Mouse (Mus musculus) midbrain, embryonic 15.5 days (tissue): ENCODE measurements around the gene Otub2. TPM values are rescaled to one million over a fixed set of nuclear protein-coding genes. Genes with fewer than 3 reads are reported as not detected.
A peak's percentile ranks its signal among the peaks of the same experiment; 100 is the strongest.

Source experiments
- ATAC-seq: fragments of 200-750 bp; cut with Nextera tagmentation; replicated peaks from 2 replicates; pipeline ENCODE4 v1.8.0; 2017; ENCODE audit warnings: moderate TSS enrichment
- H3K27ac ChIP-seq: fragments of 300-500 bp; sonication (generic); 2 replicates; pipeline ENCODE4 v1.5.1; 2015; ENCODE audit warnings: mild to moderate bottlenecking, inconsistent platforms
- H3K27me3 ChIP-seq: fragments of 300-500 bp; sonication (generic); replicated peaks from 2 replicates; pipeline ENCODE4 v1.6.1; 2015; ENCODE audit warnings: inconsistent platforms
- H3K36me3 ChIP-seq: fragments of 300-500 bp; sonication (generic); replicated peaks from 2 replicates; pipeline ENCODE4 v1.6.1; 2015; ENCODE audit warnings: inconsistent platforms
- H3K4me1 ChIP-seq: fragments of 300-500 bp; sonication (generic); 2 replicates; pipeline ENCODE4 v1.6.1; 2015; ENCODE audit warnings: inconsistent platforms
- H3K4me2 ChIP-seq: fragments of 300-500 bp; sonication (generic); 2 replicates; pipeline ENCODE4 v1.6.1; 2015; ENCODE audit warnings: inconsistent platforms, mild to moderate bottlenecking, moderate library complexity
- H3K4me3 ChIP-seq: fragments of 300-500 bp; sonication (generic); 2 replicates; pipeline ENCODE4 v1.5.1; 2015; ENCODE audit warnings: mild to moderate bottlenecking, inconsistent platforms
- H3K9ac ChIP-seq: fragments of 300-500 bp; sonication (generic); 2 replicates; pipeline ENCODE4 v1.6.1; 2015; ENCODE audit warnings: mild to moderate bottlenecking, inconsistent platforms
- H3K9me3 ChIP-seq: fragments of 300-500 bp; sonication (generic); 2 replicates; pipeline ENCODE4 v1.6.1; 2016; ENCODE audit warnings: inconsistent platforms
- WGBS: fragments of 180-500 bp; shearing (Covaris S2); methylation state at CpG from one replicate; pipeline ENCODE4 v1.1.7; 2015; ENCODE audit warnings: mixed read lengths; 5-methylcytosine and 5-hydroxymethylcytosine counted together
- polyA plus RNA-seq: library from polyadenylated mRNA; unstranded; fragments of >200 nt; fragmentation: Nextera tagmentation; extraction: Ambion mirVana; gene quantifications from 2 replicates; pipeline ENCODE4 v1.2.1, GENCODE M21; 2015

Otub2 gene
- 23.9 and 28.4 TPM in 2 replicates for polyA plus RNA-seq

- Histone ChIP-seq H3K27ac (peak within 1 kb of the TSS; percentile 70), H3K4me2 (peak within 1 kb of the TSS; percentile 68), H3K36me3 (no peaks in the 10 kb centered on the region), H3K27me3 (no peaks in the 10 kb centered on the region), H3K9me3 (no peaks in the 10 kb centered on the region), H3K4me3 (peak within 1 kb of the TSS; percentile 66), H3K9ac (peak within 1 kb of the TSS; percentile 81), H3K4me1 (peaks cover 12% of the 10 kb centered on the region)
- under 1% methylated on average over 58 of the region's 58 CpGs for WGBS
- ATAC-seq = peak; percentile 100
Measured at GRCm38 (mm10) chr12:103388505-103389347, at the start of gene Otub2. TSS of gene Otub2 (plus strand) at chr12:103388682.

- Histone ChIP-seq H3K36me3 (no peaks in the 10 kb centered on the region), H3K9ac (no peak overlapping the region), H3K4me3 (no peak overlapping the region), H3K27me3 (no peaks in the 10 kb centered on the region), H3K4me1 (no peaks in the 10 kb centered on the region), H3K27ac (no peak overlapping the region), H3K9me3 (no peaks in the 10 kb centered on the region), H3K4me2 (no peak overlapping the region)
- WGBS = 87% methylated on average over 5 of the region's 5 CpGs
- no peak for ATAC-seq
Measured at GRCm38 (mm10) chr12:103341212-103341611, 47.3 kb upstream of the Otub2 start.

- Histone ChIP-seq H3K4me2 (no peak overlapping the region), H3K4me3 (no peak overlapping the region), H3K4me1 (no peaks in the 10 kb centered on the region), H3K36me3 (no peaks in the 10 kb centered on the region), H3K9ac (no peak overlapping the region), H3K9me3 (no peaks in the 10 kb centered on the region), H3K27me3 (no peaks in the 10 kb centered on the region), H3K27ac (no peak overlapping the region)
- ATAC-seq = no peak
- 81% methylated on average over 8 of the region's 8 CpGs for WGBS
Measured at GRCm38 (mm10) chr12:103343456-103343855, 45.0 kb upstream of the Otub2 start.

- no peak overlapping the region for H3K4me2 ChIP-seq
- no peak overlapping the region for H3K9ac ChIP-seq
- no peak overlapping the region for H3K27ac ChIP-seq
- WGBS = 88% methylated on average over 7 of the region's 7 CpGs
- no peak for ATAC-seq
- no peak overlapping the region for H3K4me3 ChIP-seq
- H3K4me1 ChIP-seq = no peaks in the 10 kb centered on the region
- no peaks in the 10 kb centered on the region for H3K36me3 ChIP-seq
- no peaks in the 10 kb centered on the region for H3K9me3 ChIP-seq
- H3K27me3 ChIP-seq = no peaks in the 10 kb centered on the region
Measured at GRCm38 (mm10) chr12:103344934-103345333, 43.5 kb upstream of the Otub2 start.

- H3K27ac ChIP-seq = no peak overlapping the region
- no peak overlapping the region for H3K4me2 ChIP-seq
- 88% methylated on average over 8 of the region's 8 CpGs for WGBS
- H3K9me3 ChIP-seq = no peaks in the 10 kb centered on the region
- no peak for ATAC-seq
- H3K27me3 ChIP-seq = no peaks in the 10 kb centered on the region
- no peak overlapping the region for H3K9ac ChIP-seq
- no peak overlapping the region for H3K4me3 ChIP-seq
- H3K36me3 ChIP-seq = no peaks in the 10 kb centered on the region
- no peaks in the 10 kb centered on the region for H3K4me1 ChIP-seq
Measured at GRCm38 (mm10) chr12:103346945-103347344, 41.5 kb upstream of the Otub2 start.

GRCm38 (mm10) chr12:103347406-103347805 lies 41.1 kb upstream of the Otub2 start:
- H3K4me2 ChIP-seq = no peak overlapping the region
- H3K27ac ChIP-seq = no peak overlapping the region
- H3K9me3 ChIP-seq = no peaks in the 10 kb centered on the region
- no peaks in the 10 kb centered on the region for H3K36me3 ChIP-seq
- ATAC-seq = no peak
- H3K4me3 ChIP-seq = no peak overlapping the region
- 52% methylated on average over 5 of the region's 5 CpGs for WGBS
- no peaks in the 10 kb centered on the region for H3K27me3 ChIP-seq
- H3K9ac ChIP-seq = no peak overlapping the region
- H3K4me1 ChIP-seq = no peaks in the 10 kb centered on the region

- H3K9ac ChIP-seq = no peak overlapping the region
- H3K9me3 ChIP-seq = no peaks in the 10 kb centered on the region
- WGBS = 5% methylated on average over 3 of the region's 3 CpGs
- no peak overlapping the region for H3K27ac ChIP-seq
- H3K4me3 ChIP-seq = no peak overlapping the region
- H3K4me2 ChIP-seq = no peak overlapping the region
- peak; percentile 67 for ATAC-seq
- H3K4me1 ChIP-seq = no peaks in the 10 kb centered on the region
- no peaks in the 10 kb centered on the region for H3K27me3 ChIP-seq
- H3K36me3 ChIP-seq = no peaks in the 10 kb centered on the region
Measured at GRCm38 (mm10) chr12:103348506-103348905, 40.0 kb upstream of the Otub2 start.

GRCm38 (mm10) chr12:103352735-103353134 lies 35.7 kb upstream of the Otub2 start:
- Histone ChIP-seq H3K27ac (no peak overlapping the region), H3K36me3 (no peaks in the 10 kb centered on the region), H3K4me1 (no peaks in the 10 kb centered on the region), H3K9me3 (no peaks in the 10 kb centered on the region), H3K4me2 (no peak overlapping the region), H3K4me3 (no peak overlapping the region), H3K9ac (no peak overlapping the region), H3K27me3 (no peaks in the 10 kb centered on the region)
- ATAC-seq = no peak
- 92% methylated on average over 6 of the region's 6 CpGs for WGBS

GRCm38 (mm10) chr12:103353538-103353937 lies 34.9 kb upstream of the Otub2 start:
- no peak overlapping the region for H3K4me3 ChIP-seq
- H3K4me2 ChIP-seq = no peak overlapping the region
- no peak overlapping the region for H3K9ac ChIP-seq
- H3K27ac ChIP-seq = no peak overlapping the region
- H3K9me3 ChIP-seq = no peaks in the 10 kb centered on the region
- no peaks in the 10 kb centered on the region for H3K36me3 ChIP-seq
- WGBS = 7% methylated on average over 5 of the region's 5 CpGs
- H3K4me1 ChIP-seq = no peaks in the 10 kb centered on the region
- peak; percentile 53; the same call in 1 of the 2 replicates for ATAC-seq
- no peaks in the 10 kb centered on the region for H3K27me3 ChIP-seq

- Histone ChIP-seq H3K27me3 (no peaks in the 10 kb centered on the region), H3K4me3 (no peak within 1 kb of the TSS), H3K4me2 (no peak within 1 kb of the TSS), H3K27ac (no peak within 1 kb of the TSS), H3K9me3 (no peaks in the 10 kb centered on the region), H3K36me3 (no peaks in the 10 kb centered on the region), H3K4me1 (no peaks in the 10 kb centered on the region), H3K9ac (no peak within 1 kb of the TSS)
- ATAC-seq = no peak
- WGBS = 77% methylated on average over 14 of the region's 14 CpGs
Measured at GRCm38 (mm10) chr12:103355746-103356414, 32.6 kb upstream of the Otub2 start, which contains the start of gene Asb2. TSS of gene Asb2 (minus strand) at chr12:103356001.

- no peak overlapping the region for H3K4me2 ChIP-seq
- H3K9ac ChIP-seq = no peak overlapping the region
- ATAC-seq = no peak
- no peak overlapping the region for H3K27ac ChIP-seq
- no peak overlapping the region for H3K4me3 ChIP-seq
- WGBS = 95% methylated on average over 4 of the region's 4 CpGs
- H3K27me3 ChIP-seq = no peaks in the 10 kb centered on the region
- no peaks in the 10 kb centered on the region for H3K36me3 ChIP-seq
- H3K4me1 ChIP-seq = no peaks in the 10 kb centered on the region
- H3K9me3 ChIP-seq = no peaks in the 10 kb centered on the region
Measured at GRCm38 (mm10) chr12:103356415-103356748, 32.1 kb upstream of the Otub2 start.

- Histone ChIP-seq H3K9ac (no peak overlapping the region), H3K4me1 (no peaks in the 10 kb centered on the region), H3K4me3 (no peak overlapping the region), H3K36me3 (no peaks in the 10 kb centered on the region), H3K9me3 (no peaks in the 10 kb centered on the region), H3K4me2 (no peak overlapping the region), H3K27me3 (no peaks in the 10 kb centered on the region), H3K27ac (no peak overlapping the region)
- 72% methylated on average over 8 of the region's 8 CpGs for WGBS
- no peak for ATAC-seq
Measured at GRCm38 (mm10) chr12:103358216-103358615, 30.3 kb upstream of the Otub2 start.
